Mouse (Mus musculus): ENCODE data around the gene Zbtb40. TPM values are rescaled to one million over a fixed set of nuclear protein-coding genes. Genes with fewer than 3 reads are reported as not detected.

Zbtb40 gene
- polyA plus RNA-seq, 1 experiment: 0.75 TPM

DNA sequence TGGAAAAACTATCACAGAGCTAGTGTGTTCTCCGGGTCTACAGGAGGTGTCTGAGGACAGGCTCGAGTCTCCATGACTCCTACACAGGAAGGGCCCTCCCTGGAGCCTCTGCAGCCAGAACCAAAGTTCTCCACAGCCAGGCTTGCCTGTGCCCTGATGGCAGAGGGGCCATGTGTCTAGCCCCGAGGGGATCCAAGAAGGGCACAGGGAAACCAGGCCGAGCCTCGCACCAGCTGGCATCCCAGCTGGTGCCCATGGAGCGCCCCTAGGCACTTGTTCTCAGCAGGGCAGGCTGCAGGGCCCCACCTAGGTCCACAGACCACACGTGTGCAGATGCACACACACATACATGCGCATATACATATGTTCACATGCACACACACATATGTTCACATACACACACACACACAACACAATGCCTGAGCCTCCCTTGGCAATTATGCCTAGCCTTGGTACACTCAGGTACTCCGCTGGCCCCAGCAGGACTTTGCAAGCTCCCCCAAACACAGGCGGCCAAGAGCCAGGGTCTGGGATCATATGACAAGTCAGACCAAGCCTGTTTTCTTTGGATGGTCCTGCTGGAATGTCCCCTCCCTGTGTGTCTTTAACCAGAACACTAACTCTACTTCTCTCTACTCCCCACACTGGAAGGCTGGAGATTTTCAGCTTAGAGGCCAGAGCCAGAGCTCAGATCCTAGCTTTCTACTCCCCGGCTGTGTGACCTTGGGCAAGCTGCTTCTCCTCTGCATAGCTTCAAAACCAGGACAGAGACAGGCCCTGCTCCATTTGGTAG is 103.8 kb downstream of the Zbtb40 start:
- H3K27ac ChIP-seq (replicated peaks; ENCODE audit: low read depth, low read length): no peak overlapping the region
- no peaks in the 10 kb centered on the region for H3K4me1 ChIP-seq (ENCODE audit: control insufficient read depth, insufficient read depth, insufficient read length, low read length)
- H3K4me3 ChIP-seq (ENCODE audit: insufficient read depth, low read depth, low read length): no peak overlapping the region

GRCm38 (mm10) chr4:136943175-136943574 is 105.4 kb downstream of the Zbtb40 start:
- H3K4me1 ChIP-seq (ENCODE audit: control insufficient read depth, insufficient read depth, insufficient read length, low read length): no peaks in the 10 kb centered on the region
- no peak overlapping the region for H3K4me3 ChIP-seq (ENCODE audit: insufficient read depth, low read depth, low read length)

GRCm38 (mm10) chr4:136942761-136943160 is 105.8 kb downstream of the Zbtb40 start:
- Histone ChIP-seq H3K4me3 (ENCODE audit: insufficient read depth, low read depth, low read length) (no peak overlapping the region), H3K4me1 (ENCODE audit: control insufficient read depth, insufficient read depth, insufficient read length, low read length) (no peaks in the 10 kb centered on the region), H3K27ac (replicated peaks; ENCODE audit: low read depth, low read length) (no peak overlapping the region)

More at GRCm38 (mm10) chr4:136943175-136943574, 105.4 kb downstream of the Zbtb40 start:
- H3K27ac ChIP-seq (replicated peaks; ENCODE audit: low read depth, low read length): no peak overlapping the region

DNA sequence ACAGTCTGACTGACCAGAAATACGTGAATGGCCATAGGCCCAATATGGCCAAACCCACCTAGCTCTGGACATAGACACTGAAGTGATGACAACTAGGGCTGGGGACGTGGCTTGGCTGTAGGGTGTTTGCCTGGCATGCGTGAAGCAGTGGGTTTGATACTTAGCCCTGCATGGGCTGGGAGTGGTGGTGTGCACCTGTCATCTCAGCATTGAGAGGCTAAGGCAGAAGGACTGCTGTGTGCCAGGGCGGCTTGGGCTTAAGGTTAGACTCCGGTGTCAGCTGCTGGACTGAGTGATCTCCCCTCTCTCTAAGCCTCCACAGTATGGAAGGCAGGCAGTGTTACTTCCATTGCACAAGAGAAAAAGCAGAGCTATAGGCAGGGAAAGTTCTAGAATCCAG is 110.7 kb downstream of the Zbtb40 start:
- Histone ChIP-seq H3K4me3 (ENCODE audit: insufficient read depth, low read depth, low read length) (no peak overlapping the region), H3K4me1 (ENCODE audit: control insufficient read depth, insufficient read depth, insufficient read length, low read length) (no peaks in the 10 kb centered on the region), H3K27ac (replicated peaks; ENCODE audit: low read depth, low read length) (no peak overlapping the region)

DNA sequence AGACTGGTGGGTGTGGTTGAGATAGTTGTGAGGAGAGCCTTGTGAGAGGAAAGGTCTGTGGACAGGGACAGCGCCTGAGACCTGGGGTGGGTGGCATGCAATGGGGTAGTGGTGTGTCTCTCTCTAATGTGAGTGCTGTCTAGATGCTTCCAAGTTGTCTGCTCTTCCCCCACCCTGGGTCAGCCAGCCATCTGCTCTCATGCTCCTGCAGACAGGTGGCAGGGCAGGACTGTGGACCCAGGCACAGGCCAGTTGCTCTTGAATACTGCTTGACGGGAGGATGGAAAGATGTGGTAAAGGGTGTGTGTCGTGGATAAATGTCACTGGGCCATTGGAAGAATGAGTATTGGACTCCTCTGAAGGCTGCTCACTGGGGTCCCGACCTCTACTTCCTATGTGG is 111.3 kb downstream of the Zbtb40 start:
- no peak overlapping the region for H3K27ac ChIP-seq (replicated peaks; ENCODE audit: low read depth, low read length)
- H3K4me3 ChIP-seq (ENCODE audit: insufficient read depth, low read depth, low read length): no peak overlapping the region
- no peaks in the 10 kb centered on the region for H3K4me1 ChIP-seq (ENCODE audit: control insufficient read depth, insufficient read depth, insufficient read length, low read length)

- Histone ChIP-seq H3K4me3 (ENCODE audit: insufficient read depth, low read depth, low read length) (no peak overlapping the region), H3K4me1 (ENCODE audit: control insufficient read depth, insufficient read depth, insufficient read length, low read length) (no peaks in the 10 kb centered on the region), H3K27ac (replicated peaks; ENCODE audit: low read depth, low read length) (no peak overlapping the region)
These were observed 113.6 kb downstream of the Zbtb40 start for GRCm38 (mm10) chr4:136934746-136935613.

DNA sequence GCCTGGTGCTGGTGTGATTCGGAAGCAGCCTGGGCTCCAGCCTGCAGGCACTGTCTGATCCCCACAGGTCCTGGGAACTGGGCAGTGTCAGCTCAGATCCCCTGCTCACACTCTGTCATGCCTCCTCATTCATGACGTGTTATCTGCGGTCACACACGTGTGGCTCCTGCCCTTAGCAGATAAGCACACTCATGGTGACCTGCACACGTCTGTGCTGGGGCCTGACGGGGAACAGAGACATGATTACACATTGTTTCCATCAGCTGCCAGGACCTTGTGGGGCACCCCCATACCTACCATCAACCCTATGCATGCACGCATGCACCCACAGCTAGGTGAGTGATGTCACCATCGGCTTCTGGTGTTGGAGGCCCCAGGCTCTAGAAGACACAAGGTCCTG is 118.1 kb downstream of the Zbtb40 start:
- no peak overlapping the region for H3K27ac ChIP-seq (replicated peaks; ENCODE audit: low read depth, low read length)
- H3K4me3 ChIP-seq (ENCODE audit: insufficient read depth, low read depth, low read length): no peak overlapping the region
- H3K4me1 ChIP-seq (ENCODE audit: control insufficient read depth, insufficient read depth, insufficient read length, low read length): no peaks in the 10 kb centered on the region

Other genes starting within 250 kb of the Zbtb40 start
- gene Ephb2, start 212.8 kb downstream of the Zbtb40 start, polyA plus RNA-seq (2012; ENCODE audit: insufficient read depth, insufficient read length, missing spikeins): 1.4 and 1.5 TPM in 2 replicates
- gene C1qb, start 162.6 kb downstream of the Zbtb40 start, polyA plus RNA-seq (2012; ENCODE audit: insufficient read depth, insufficient read length, missing spikeins): 61.3 and 65.2 TPM in 2 replicates
- gene C1qc, start 155.7 kb downstream of the Zbtb40 start, polyA plus RNA-seq (2012; ENCODE audit: insufficient read depth, insufficient read length, missing spikeins): 49.4 and 55.0 TPM in 2 replicates
- gene C1qa, start 150.0 kb downstream of the Zbtb40 start, polyA plus RNA-seq (2012; ENCODE audit: insufficient read depth, insufficient read length, missing spikeins): 56.5 and 75.2 TPM in 2 replicates
- gene Epha8, start 92.0 kb downstream of the Zbtb40 start, polyA plus RNA-seq (2012; ENCODE audit: insufficient read depth, insufficient read length, missing spikeins): not detected in 2 replicates
- gene Wnt4, start 228.7 kb upstream of the Zbtb40 start, polyA plus RNA-seq (2012; ENCODE audit: insufficient read depth, insufficient read length, missing spikeins): not detected in 2 replicates